Mouse (Mus musculus): Measurements from ENCODE around the gene Gm34653.
A peak's percentile ranks its signal among the peaks of the same experiment; 100 is the strongest.
"Not testable (repeated sequence)": the region's sequence is repeated elsewhere in the genome, so short reads cannot be mapped to it uniquely, and the experiment has no call there.

The Gm34653 gene

DNA sequence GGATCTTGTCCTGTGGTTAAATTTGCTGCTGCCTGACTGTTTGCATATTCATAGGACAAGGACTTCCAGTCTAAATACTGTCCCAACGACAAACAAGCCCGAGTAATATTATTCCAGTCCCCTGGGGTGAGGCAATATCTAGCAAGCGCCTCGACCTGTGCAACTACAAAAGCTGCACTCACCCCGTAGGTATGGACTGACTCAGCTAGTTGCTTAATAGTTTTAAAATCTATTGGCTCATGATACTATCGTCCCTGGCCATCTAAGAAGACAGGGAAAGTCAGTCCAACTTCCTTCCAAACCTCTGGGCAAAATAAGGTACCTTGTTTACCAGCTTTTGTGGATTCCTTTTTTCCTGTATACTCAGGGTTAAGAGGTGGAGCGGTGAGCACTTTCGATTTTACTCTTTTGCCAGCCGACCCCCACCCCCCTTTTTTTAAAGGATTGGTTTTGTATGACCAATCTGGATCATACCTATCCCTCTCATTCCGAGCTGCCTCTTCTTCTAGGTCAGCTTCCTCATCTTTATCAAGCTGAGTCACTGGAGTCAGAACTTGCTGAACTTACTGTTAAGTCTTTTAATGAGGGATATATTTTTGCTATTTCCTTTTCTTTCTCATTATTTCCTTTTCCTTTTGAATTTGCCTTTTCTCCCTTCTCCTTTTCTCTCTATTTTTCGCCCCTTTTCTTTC, at the start of gene Gm34653:
Gene Gm34653 (plus strand): TSS at position 242 of the 692 bp plus-strand sequence.
- peak; percentile 36 for DNase-seq

GRCm38 (mm10) chr2:34783064-34784020, 49.5 kb upstream of the Gm34653 start:
- DNase-seq, result peak; percentile 80

DNA sequence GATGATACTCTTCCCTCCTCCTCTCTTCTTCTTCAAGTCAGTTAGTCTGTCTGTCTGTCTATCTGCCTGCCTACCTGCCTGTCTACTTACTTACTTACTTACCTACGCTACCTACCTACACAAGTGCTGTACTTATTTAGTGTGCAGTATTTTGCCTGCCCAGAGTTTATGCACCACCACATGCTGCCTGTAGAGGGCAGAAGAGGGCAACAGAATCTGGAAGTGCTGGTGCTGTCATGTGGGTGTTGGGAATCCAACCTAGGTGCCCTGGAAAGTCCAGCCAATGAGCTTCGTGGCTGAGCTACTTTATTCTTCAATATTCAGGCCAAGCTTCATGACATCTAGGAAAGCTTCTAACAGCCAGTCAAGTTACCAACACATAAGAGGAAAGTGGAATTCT, 48.7 kb upstream of the Gm34653 start:
- DNase-seq, result peak; percentile 88

DNA sequence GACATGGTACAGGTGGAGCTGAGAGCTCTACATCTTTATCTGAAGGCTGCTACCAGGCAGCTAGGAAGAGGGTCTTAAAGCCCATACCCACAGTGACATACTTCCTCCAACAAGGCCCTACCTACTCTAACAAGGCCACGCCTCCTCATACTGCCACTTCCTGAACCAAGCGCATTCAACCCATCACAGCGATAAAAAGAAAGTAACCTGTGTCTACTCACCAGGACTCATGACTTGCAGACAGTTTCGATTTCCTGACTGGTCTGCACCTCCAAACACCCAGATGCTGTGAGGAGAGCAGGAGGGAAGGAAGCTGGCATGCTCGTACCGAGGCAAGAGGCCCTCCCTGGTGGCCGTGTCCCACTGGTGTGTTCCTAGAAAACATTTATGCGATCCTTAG, 42.5 kb upstream of the Gm34653 start:
- DNase-seq, result no peak

DNA sequence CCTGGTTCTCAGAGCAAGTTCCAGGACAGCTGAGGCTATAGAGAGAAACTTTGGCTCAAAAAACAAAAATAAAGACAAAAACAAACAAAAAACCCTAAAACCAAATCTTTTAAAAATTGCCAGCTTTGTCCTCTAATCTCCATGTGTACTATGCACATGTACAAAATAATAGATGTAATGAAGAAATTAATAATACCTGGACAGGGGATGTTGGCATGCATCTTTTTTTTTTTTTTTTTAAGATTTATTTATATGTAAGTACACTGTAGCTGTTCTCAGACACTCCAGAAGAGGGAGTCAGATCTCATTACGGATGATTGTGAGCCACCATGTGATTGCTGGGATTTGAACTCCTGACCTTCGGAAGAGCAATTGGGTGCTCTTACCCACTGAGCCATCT, 40.3 kb upstream of the Gm34653 start:
- DNase-seq, result not testable (repeated sequence)

- DNase-seq, result no peak
These were observed 38.3 kb upstream of the Gm34653 start for GRCm38 (mm10) chr2:34794511-34794910.

- no peak for DNase-seq
These were observed 37.4 kb upstream of the Gm34653 start for GRCm38 (mm10) chr2:34795426-34795825.

DNA sequence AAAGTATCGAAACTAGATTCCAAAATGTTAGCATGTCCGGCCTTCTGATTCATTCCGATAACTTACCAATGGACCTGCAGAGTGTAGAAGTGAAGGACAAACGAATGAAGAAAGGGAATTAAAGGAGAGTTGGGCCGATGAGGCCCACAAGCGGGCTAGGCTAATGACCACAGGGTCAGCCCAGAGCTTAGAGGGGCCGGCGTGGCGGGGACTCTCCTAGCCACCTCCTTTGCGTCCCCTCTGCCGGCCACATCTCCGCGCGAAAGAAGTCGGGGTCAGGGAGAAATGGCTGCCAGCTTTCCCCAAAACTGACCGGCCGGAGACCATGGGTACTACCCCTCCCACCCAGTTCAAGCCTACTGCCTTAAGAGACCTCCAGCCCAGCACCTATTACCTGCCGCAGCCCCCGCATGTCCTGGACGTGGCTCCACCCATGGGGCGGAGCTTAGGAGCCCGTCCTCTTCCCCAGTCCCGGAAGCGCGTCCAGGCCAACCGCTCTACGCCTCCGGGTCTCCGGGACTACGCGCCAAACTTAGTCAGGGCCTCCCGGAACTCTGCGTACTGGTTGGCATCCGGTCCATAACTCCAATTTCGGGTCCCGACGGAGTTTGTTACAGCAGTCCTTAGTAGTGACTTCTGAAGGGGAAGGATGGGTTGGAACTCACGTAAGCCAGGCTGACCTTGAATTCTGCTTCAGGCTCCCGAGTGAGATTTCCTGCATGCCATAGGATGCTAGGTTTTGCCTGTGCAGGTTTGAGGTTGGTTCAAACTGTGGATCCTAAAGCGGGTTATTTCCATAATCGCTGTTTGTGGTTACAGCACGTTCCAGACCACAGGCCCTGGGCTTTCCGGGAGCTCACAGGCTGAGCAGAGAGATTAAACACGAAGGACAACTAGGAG, 33.2 kb upstream of the Gm34653 start, which contains the start of gene Rabepk:
Gene Rabepk (minus strand): TSS at position 556 of the 900 bp plus-strand sequence.
- peak; percentile 99 for DNase-seq

GRCm38 (mm10) chr2:34800371-34800770, 32.4 kb upstream of the Gm34653 start:
- DNase-seq, result peak; percentile 79

GRCm38 (mm10) chr2:34801516-34802482, 31.0 kb upstream of the Gm34653 start:
- peak; percentile 100 for DNase-seq

GRCm38 (mm10) chr2:34802565-34803245, 30.1 kb upstream of the Gm34653 start:
- peak; percentile 86 for DNase-seq

GRCm38 (mm10) chr2:34803746-34804145, 29.1 kb upstream of the Gm34653 start:
- peak; percentile 86 for DNase-seq

DNA sequence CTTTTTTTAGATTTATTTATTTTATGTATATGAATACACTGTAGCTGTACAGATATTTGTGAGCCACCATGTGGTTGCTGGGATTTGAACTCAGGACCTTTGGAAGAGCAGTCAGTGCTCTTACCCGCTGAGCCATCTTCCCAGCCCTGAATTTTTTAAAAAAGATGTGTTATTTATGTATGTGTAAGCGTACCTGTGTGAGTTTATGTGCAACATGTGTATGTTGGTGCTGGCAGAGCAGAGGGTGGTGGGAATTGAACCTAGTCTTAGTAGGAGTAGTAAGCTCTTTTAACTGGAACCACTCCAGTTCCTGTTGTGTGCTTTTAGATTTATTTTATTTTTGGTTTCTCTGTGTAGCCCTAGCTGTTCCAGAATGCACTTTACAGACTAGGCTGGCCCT, 28.6 kb upstream of the Gm34653 start:
- peak; percentile 77 for DNase-seq

- DNase-seq, result peak; percentile 60
These were observed 28.0 kb upstream of the Gm34653 start for GRCm38 (mm10) chr2:34804815-34805214.

- peak; percentile 87 for DNase-seq
These were observed 27.4 kb upstream of the Gm34653 start for GRCm38 (mm10) chr2:34805364-34805950.

GRCm38 (mm10) chr2:34808057-34808456, 24.8 kb upstream of the Gm34653 start:
- peak; percentile 46 for DNase-seq

- DNase-seq, result no peak
These were observed 23.2 kb upstream of the Gm34653 start for GRCm38 (mm10) chr2:34809568-34809967.

- DNase-seq, result peak; percentile 68
These were observed 22.0 kb upstream of the Gm34653 start for GRCm38 (mm10) chr2:34810775-34811174.

DNA sequence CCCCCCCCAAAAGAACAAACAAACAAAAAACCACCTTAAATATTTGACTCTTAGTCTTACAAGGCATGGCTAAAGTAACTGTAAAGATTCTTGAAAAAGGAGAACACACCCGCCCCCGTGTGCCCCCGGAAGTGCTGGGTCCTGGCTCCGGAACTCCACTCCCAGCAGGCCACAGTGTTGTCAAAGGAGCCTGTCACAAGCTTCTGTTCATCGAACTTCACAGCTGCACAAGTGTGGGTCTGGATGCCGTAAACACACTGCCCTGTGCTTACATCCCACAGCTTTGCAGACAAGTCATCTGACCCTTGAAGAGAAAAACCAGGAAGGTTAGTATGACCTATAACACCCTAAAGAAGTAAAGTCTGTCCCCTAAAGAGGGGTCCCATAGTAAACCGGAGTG, 20.1 kb upstream of the Gm34653 start:
- peak; percentile 74 for DNase-seq

- DNase-seq, result peak; percentile 69
These were observed 16.9 kb upstream of the Gm34653 start for GRCm38 (mm10) chr2:34815893-34816292.
